Mouse (Mus musculus) erythroblast, embryonic 14.5 days (primary cell): ENCODE results near the gene Gm2115. TPM values are rescaled to one million over a fixed set of nuclear protein-coding genes. Genes with fewer than 3 reads are reported as not detected.

Experiments
- H3K27me3 ChIP-seq: 2 replicates; pipeline ENCODE4 v1.6.1; 2012; ENCODE audit warnings: inconsistent platforms; ENCODE audit not compliant: control insufficient read depth
- H3K36me3 ChIP-seq: 2 replicates; pipeline ENCODE4 v1.6.1; 2012; ENCODE audit warnings: mild to moderate bottlenecking, inconsistent platforms; ENCODE audit not compliant: control insufficient read depth
- H3K4me1 ChIP-seq: 2 replicates; pipeline ENCODE4 v1.6.1; 2012; ENCODE audit warnings: inconsistent platforms; ENCODE audit not compliant: control insufficient read depth
- H3K4me3 ChIP-seq: replicated peaks from 2 replicates; pipeline ENCODE3; 2012; ENCODE audit warnings: moderate library complexity, mild to moderate bottlenecking, inconsistent platforms
- H3K9me3 ChIP-seq: 2 replicates; pipeline ENCODE4 v1.6.1; 2012; ENCODE audit warnings: low read length, inconsistent platforms, mixed read lengths; ENCODE audit not compliant: control insufficient read depth
- GATA1 ChIP-seq: IDR thresholded peaks from 2 replicates; pipeline ENCODE4 v1.6.1; 2012; ENCODE audit warnings: low read length, inconsistent platforms, mixed read lengths
- TAL1 ChIP-seq: IDR thresholded peaks from 3 replicates; pipeline ENCODE4 v1.6.1; 2012; ENCODE audit warnings: low read length, inconsistent platforms, mixed read lengths
- polyA plus RNA-seq: library from polyadenylated mRNA; stranded (reverse); fragments of >175 nt; gene quantifications from 2 replicates; pipeline ENCODE4 v1.2.3, GENCODE M21; 2012

The Gm2115 gene
- polyA plus RNA-seq, 1 experiment: not detected

GRCm38 (mm10) chr7:84612445-84612844 is 83.7 kb downstream of the Gm2115 start:
- Histone ChIP-seq H3K4me3 (no peak overlapping the region), H3K27me3 (no peaks in the 10 kb centered on the region)
- TF ChIP-seq TAL1 (no peak), GATA1 (no peak)

GRCm38 (mm10) chr7:84618951-84619350 is 90.2 kb downstream of the Gm2115 start:
- Histone ChIP-seq H3K4me3 (no peak overlapping the region), H3K4me1 (peaks cover 6% of the 10 kb centered on the region), H3K9me3 (no peaks in the 10 kb centered on the region), H3K27me3 (no peaks in the 10 kb centered on the region), H3K36me3 (peaks cover 96% of the 10 kb centered on the region)
- no peak for TF ChIP-seq GATA1
- TF ChIP-seq TAL1: no peak

More at GRCm38 (mm10) chr7:84612445-84612844, 83.7 kb downstream of the Gm2115 start:
- Histone ChIP-seq H3K4me1 (peaks cover 12% of the 10 kb centered on the region), H3K36me3 (peaks cover 57% of the 10 kb centered on the region), H3K9me3 (no peaks in the 10 kb centered on the region)

GRCm38 (mm10) chr7:84620956-84621355 is 92.2 kb downstream of the Gm2115 start:
- Histone ChIP-seq H3K36me3 (peaks cover 94% of the 10 kb centered on the region), H3K4me1 (peaks cover 6% of the 10 kb centered on the region), H3K9me3 (no peaks in the 10 kb centered on the region), H3K27me3 (no peaks in the 10 kb centered on the region), H3K4me3 (no peak overlapping the region)
- no peak for TF ChIP-seq GATA1
- no peak for TF ChIP-seq TAL1

GRCm38 (mm10) chr7:84623718-84624117 is 95.0 kb downstream of the Gm2115 start:
- H3K27me3 ChIP-seq: no peaks in the 10 kb centered on the region
- no peak overlapping the region for H3K4me3 ChIP-seq
- no peak for TF ChIP-seq GATA1
- TF ChIP-seq TAL1: no peak
- H3K9me3 ChIP-seq: no peaks in the 10 kb centered on the region
- H3K4me1 ChIP-seq: peaks cover 6% of the 10 kb centered on the region
- H3K36me3 ChIP-seq: peaks cover 72% of the 10 kb centered on the region

- Histone ChIP-seq H3K4me3 (peak overlapping the region; percentile 18), H3K27me3 (no peaks in the 10 kb centered on the region), H3K4me1 (peaks cover 48% of the 10 kb centered on the region), H3K9me3 (no peaks in the 10 kb centered on the region), H3K36me3 (peaks cover 58% of the 10 kb centered on the region)
- TF ChIP-seq TAL1 (peak; percentile 33; the same call in 1 of the 3 replicates), GATA1 (peak; percentile 40; the same call in 1 of the 2 replicates)
Measured at GRCm38 (mm10) chr7:84631878-84632277, 103.1 kb downstream of the Gm2115 start.

Other genes with a start within 250 kb of the Gm2115 start
- gene Arnt2, start 118.8 kb upstream of the Gm2115 start, polyA plus RNA-seq: 0.01 TPM in 1 of 2 replicates, not detected in the other
- 0.35 and 0.50 TPM in 2 replicates for gene Fah, start 77.8 kb downstream of the Gm2115 start, polyA plus RNA-seq
- 8.4 and 10.1 TPM in 2 replicates for gene Zfand6, start 161.0 kb downstream of the Gm2115 start, polyA plus RNA-seq